Mouse (Mus musculus): Measurements from ENCODE around the gene Morn5. TPM values are rescaled to one million over a fixed set of nuclear protein-coding genes. Genes with fewer than 3 reads are reported as not detected.

Gene Morn5
- not detected for polyA plus RNA-seq (2017; shearing (Covaris generic))

GRCm38 (mm10) chr2:36048748-36049566 lies at the start of gene Morn5, which contains the start of gene Ndufa8:
Gene Morn5, plus strand, starts transcription at chr2:36049458.
Gene Ndufa8, minus strand, starts transcription at chr2:36049406.

GRCm38 (mm10) chr2:36104956-36105741 lies 55.9 kb downstream of the Morn5 start, which contains the start of gene Lhx6:
Gene Lhx6, minus strand, starts transcription at chr2:36105408.

Other genes starting within 250 kb of the Morn5 start
- 0.87 TPM for gene Ttll11, start 69.5 kb upstream of the Morn5 start, polyA plus RNA-seq (2017; shearing (Covaris generic))
- 59.7 TPM for gene Ndufa8, start 52 bp upstream of the Morn5 start, polyA plus RNA-seq (2017; shearing (Covaris generic))
- gene Lhx6, start 56.0 kb downstream of the Morn5 start, polyA plus RNA-seq (2017; shearing (Covaris generic)): not detected
- 11.6 TPM for gene Mrrf, start 86.9 kb downstream of the Morn5 start, polyA plus RNA-seq (2017; shearing (Covaris generic))
- 55.0 TPM for gene Rbm18, start 87.3 kb downstream of the Morn5 start, polyA plus RNA-seq (2017; shearing (Covaris generic))
- gene Ptgs1, start 181.0 kb downstream of the Morn5 start, polyA plus RNA-seq (2017; shearing (Covaris generic)): 0.71 TPM